Mouse (Mus musculus) forebrain, embryonic 12.5 days (tissue): Measurements from ENCODE around the gene Ppp2r5e. TPM values are rescaled to one million over a fixed set of nuclear protein-coding genes. Genes with fewer than 3 reads are reported as not detected.
"Not testable (repeated sequence)": the region's sequence is repeated elsewhere in the genome, so short reads cannot be mapped to it uniquely, and the experiment has no call there.

Experiments
- ATAC-seq: fragments of 200-750 bp; cut with Nextera tagmentation; 2 replicates; pipeline ENCODE4 v1.8.0; 2017; ENCODE audit warnings: moderate TSS enrichment; ENCODE audit not compliant: low FRiP score
- H3K27ac ChIP-seq: fragments of 300-500 bp; sonication (generic); 2 replicates; pipeline ENCODE4 v1.5.1; 2016; ENCODE audit warnings: mild to moderate bottlenecking
- H3K27me3 ChIP-seq: fragments of 300-500 bp; sonication (generic); 2 replicates; pipeline ENCODE4 v1.6.1; 2016; ENCODE audit warnings: mild to moderate bottlenecking
- H3K36me3 ChIP-seq: fragments of 300-500 bp; sonication (generic); replicated peaks from 2 replicates; pipeline ENCODE4 v1.6.1; 2016; ENCODE audit warnings: mild to moderate bottlenecking
- H3K4me1 ChIP-seq: fragments of 300-500 bp; sonication (generic); 2 replicates; pipeline ENCODE4 v1.6.1; 2016
- H3K4me2 ChIP-seq: fragments of 300-500 bp; sonication (generic); 2 replicates; pipeline ENCODE4 v1.6.1; 2016; ENCODE audit warnings: mild to moderate bottlenecking, moderate library complexity
- H3K4me3 ChIP-seq: fragments of 300-500 bp; sonication (generic); replicated peaks from 2 replicates; pipeline ENCODE4 v1.5.1; 2016; ENCODE audit warnings: mild to moderate bottlenecking
- H3K9ac ChIP-seq: fragments of 300-500 bp; sonication (generic); 2 replicates; pipeline ENCODE4 v1.6.1; 2016; ENCODE audit warnings: mild to moderate bottlenecking
- H3K9me3 ChIP-seq: fragments of 300-500 bp; sonication (generic); 2 replicates; pipeline ENCODE4 v1.6.1; 2016
- WGBS: fragments of 180-500 bp; shearing (Covaris S2); methylation state at CpG from one replicate; pipeline ENCODE4 v1.1.7; 2016; 5-methylcytosine and 5-hydroxymethylcytosine counted together
- polyA plus RNA-seq: library from polyadenylated mRNA; unstranded; fragments of >200 nt; fragmentation: Nextera tagmentation; extraction: Ambion mirVana; gene quantifications from 2 replicates; pipeline ENCODE4 v1.2.1, GENCODE M21; 2016

Ppp2r5e gene
- polyA plus RNA-seq, 1 experiment from 2014 or later: 27.4 TPM

- H3K36me3 ChIP-seq: no peaks in the 10 kb centered on the region
- H3K9me3 ChIP-seq: no peaks in the 10 kb centered on the region
- ATAC-seq: no peak
- WGBS: 100% methylated on average over 1 of the region's 1 CpGs
- H3K9ac ChIP-seq: no peak overlapping the region
- no peak overlapping the region for H3K4me3 ChIP-seq
- no peaks in the 10 kb centered on the region for H3K4me1 ChIP-seq
- no peak overlapping the region for H3K27ac ChIP-seq
- no peaks in the 10 kb centered on the region for H3K27me3 ChIP-seq
- H3K4me2 ChIP-seq: no peak overlapping the region
Measured at GRCm38 (mm10) chr12:75497698-75498097, 98.3 kb downstream of the Ppp2r5e start.

- WGBS: 98% methylated on average over 3 of the region's 3 CpGs
- Histone ChIP-seq H3K27ac (no peak overlapping the region), H3K4me3 (no peak overlapping the region), H3K9me3 (no peaks in the 10 kb centered on the region), H3K4me1 (no peaks in the 10 kb centered on the region), H3K4me2 (no peak overlapping the region), H3K9ac (no peak overlapping the region), H3K27me3 (no peaks in the 10 kb centered on the region), H3K36me3 (no peaks in the 10 kb centered on the region)
- no peak for ATAC-seq
Measured at GRCm38 (mm10) chr12:75495636-75496035, 100.4 kb downstream of the Ppp2r5e start.

- no peaks in the 10 kb centered on the region for H3K36me3 ChIP-seq
- ATAC-seq: no peak
- no peaks in the 10 kb centered on the region for H3K9me3 ChIP-seq
- H3K4me1 ChIP-seq: no peaks in the 10 kb centered on the region
- no peak overlapping the region for H3K4me2 ChIP-seq
- H3K27me3 ChIP-seq: no peaks in the 10 kb centered on the region
- 88% methylated on average over 3 of the region's 3 CpGs for WGBS
- H3K27ac ChIP-seq: no peak overlapping the region
- H3K4me3 ChIP-seq: no peak overlapping the region
- H3K9ac ChIP-seq: no peak overlapping the region
Measured at GRCm38 (mm10) chr12:75494643-75495042, 101.4 kb downstream of the Ppp2r5e start.

- H3K4me3 ChIP-seq: no peak overlapping the region
- no peaks in the 10 kb centered on the region for H3K9me3 ChIP-seq
- no peak overlapping the region for H3K27ac ChIP-seq
- WGBS: 83% methylated on average over 3 of the region's 3 CpGs
- no peak overlapping the region for H3K9ac ChIP-seq
- no peak for ATAC-seq
- H3K27me3 ChIP-seq: no peaks in the 10 kb centered on the region
- H3K4me1 ChIP-seq: no peaks in the 10 kb centered on the region
- H3K4me2 ChIP-seq: no peak overlapping the region
- H3K36me3 ChIP-seq: no peaks in the 10 kb centered on the region
Measured at GRCm38 (mm10) chr12:75492549-75493327, 103.3 kb downstream of the Ppp2r5e start.

DNA sequence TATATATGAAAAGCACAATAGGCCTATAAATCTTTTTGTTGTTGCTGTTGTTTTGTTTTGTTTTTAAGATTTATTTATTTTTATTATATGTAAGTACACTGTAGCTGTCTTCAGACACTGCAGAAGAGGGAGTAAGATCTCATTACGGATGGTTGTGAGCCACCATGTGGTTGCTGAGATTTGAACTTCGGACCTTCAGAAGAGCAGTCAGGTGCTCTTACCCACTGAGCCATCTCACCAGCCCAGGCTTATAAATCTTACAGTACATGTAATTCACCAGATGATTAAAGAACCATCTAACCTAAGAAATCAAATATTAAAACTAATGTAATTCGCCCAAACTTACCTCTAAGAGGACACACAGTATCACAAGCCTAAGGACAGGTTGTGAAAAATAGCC lies 103.9 kb downstream of the Ppp2r5e start:
- H3K36me3 ChIP-seq, H3K9ac ChIP-seq, H3K9me3 ChIP-seq, H3K4me1 ChIP-seq, H3K4me3 ChIP-seq, H3K27ac ChIP-seq, ATAC-seq, H3K27me3 ChIP-seq, H3K4me2 ChIP-seq: not testable (repeated sequence)
- WGBS: 93% methylated on average over 3 of the region's 3 CpGs

DNA sequence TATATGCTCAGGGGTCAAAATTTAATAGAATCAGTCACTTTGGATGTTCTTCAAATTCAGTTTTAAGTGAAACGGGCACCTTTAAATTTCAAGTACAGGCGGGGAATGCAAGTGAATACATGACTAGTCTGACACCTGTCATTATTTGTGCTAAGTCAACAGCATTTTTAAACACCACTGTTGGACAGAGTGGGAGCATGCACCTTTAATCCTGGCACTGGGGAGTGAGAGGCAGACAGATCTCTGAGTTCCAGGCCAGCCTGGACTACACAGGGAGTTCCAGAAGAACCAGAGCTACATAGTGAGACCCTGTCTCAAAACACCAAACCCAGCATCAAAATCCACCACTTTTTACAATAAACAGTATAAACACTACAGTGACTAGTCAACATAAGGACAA lies 108.5 kb downstream of the Ppp2r5e start:
- H3K4me2 ChIP-seq: no peak overlapping the region
- no peak for ATAC-seq
- H3K9me3 ChIP-seq: no peaks in the 10 kb centered on the region
- no peak overlapping the region for H3K4me3 ChIP-seq
- no peaks in the 10 kb centered on the region for H3K27me3 ChIP-seq
- H3K4me1 ChIP-seq: no peaks in the 10 kb centered on the region
- 91% methylated on average over 2 of the region's 2 CpGs for WGBS
- H3K9ac ChIP-seq: no peak overlapping the region
- H3K27ac ChIP-seq: no peak overlapping the region
- H3K36me3 ChIP-seq: no peaks in the 10 kb centered on the region

- H3K36me3 ChIP-seq: peaks cover 6% of the 10 kb centered on the region; the same call in 1 of the 2 replicates
- no peaks in the 10 kb centered on the region for H3K9me3 ChIP-seq
- WGBS: 88% methylated on average over 3 of the region's 3 CpGs
Measured at GRCm38 (mm10) chr12:75486568-75487286, 109.3 kb downstream of the Ppp2r5e start.

GRCm38 (mm10) chr12:75482781-75483180 lies 113.3 kb downstream of the Ppp2r5e start:
- Histone ChIP-seq H3K4me2 (no peak overlapping the region), H3K27ac (no peak overlapping the region), H3K27me3 (no peaks in the 10 kb centered on the region), H3K4me1 (no peaks in the 10 kb centered on the region), H3K9me3 (no peaks in the 10 kb centered on the region), H3K9ac (no peak overlapping the region), H3K36me3 (peaks cover 14% of the 10 kb centered on the region; the same call in 1 of the 2 replicates), H3K4me3 (no peak overlapping the region)
- 94% methylated on average over 3 of the region's 3 CpGs for WGBS
- ATAC-seq: no peak

More at GRCm38 (mm10) chr12:75486568-75487286, 109.3 kb downstream of the Ppp2r5e start:
- Histone ChIP-seq H3K4me1 (no peaks in the 10 kb centered on the region), H3K4me3 (no peak overlapping the region), H3K4me2 (no peak overlapping the region), H3K27me3 (no peaks in the 10 kb centered on the region), H3K27ac (no peak overlapping the region), H3K9ac (no peak overlapping the region)
- no peak for ATAC-seq

GRCm38 (mm10) chr12:75482015-75482414 lies 114.0 kb downstream of the Ppp2r5e start:
- no peak overlapping the region for H3K4me2 ChIP-seq
- H3K27ac ChIP-seq: no peak overlapping the region
- no peaks in the 10 kb centered on the region for H3K27me3 ChIP-seq
- no peak overlapping the region for H3K4me3 ChIP-seq
- no peak overlapping the region for H3K9ac ChIP-seq
- H3K36me3 ChIP-seq: peaks cover 14% of the 10 kb centered on the region; the same call in 1 of the 2 replicates
- H3K4me1 ChIP-seq: no peaks in the 10 kb centered on the region
- no peaks in the 10 kb centered on the region for H3K9me3 ChIP-seq
- ATAC-seq: no peak
- WGBS: 92% methylated on average over 4 of the region's 4 CpGs

DNA sequence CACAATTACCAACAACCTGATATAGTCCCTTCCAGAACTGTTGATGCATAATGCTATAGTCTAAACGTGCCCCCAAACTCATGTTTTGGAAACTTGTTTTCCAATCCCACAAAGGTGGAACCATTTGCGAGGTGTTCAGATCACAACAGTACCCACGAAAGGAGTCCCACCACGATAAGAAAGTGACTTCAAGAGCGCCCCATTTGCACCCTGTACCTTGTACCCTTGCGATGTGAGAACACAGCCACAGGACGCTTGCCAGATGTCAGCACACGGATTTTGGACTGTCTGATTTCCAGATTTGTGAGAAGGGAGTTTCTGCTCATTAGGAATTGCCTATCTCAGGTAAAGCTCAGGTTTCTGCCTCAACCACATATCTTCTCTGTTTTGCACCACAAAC lies 116.0 kb downstream of the Ppp2r5e start:
- Histone ChIP-seq H3K27me3 (no peaks in the 10 kb centered on the region), H3K36me3 (peaks cover 14% of the 10 kb centered on the region; the same call in 1 of the 2 replicates), H3K9ac (no peak overlapping the region), H3K9me3 (no peaks in the 10 kb centered on the region), H3K4me2 (no peak overlapping the region), H3K4me1 (no peaks in the 10 kb centered on the region), H3K27ac (no peak overlapping the region), H3K4me3 (no peak overlapping the region)
- WGBS: 94% methylated on average over 8 of the region's 8 CpGs
- ATAC-seq: no peak

DNA sequence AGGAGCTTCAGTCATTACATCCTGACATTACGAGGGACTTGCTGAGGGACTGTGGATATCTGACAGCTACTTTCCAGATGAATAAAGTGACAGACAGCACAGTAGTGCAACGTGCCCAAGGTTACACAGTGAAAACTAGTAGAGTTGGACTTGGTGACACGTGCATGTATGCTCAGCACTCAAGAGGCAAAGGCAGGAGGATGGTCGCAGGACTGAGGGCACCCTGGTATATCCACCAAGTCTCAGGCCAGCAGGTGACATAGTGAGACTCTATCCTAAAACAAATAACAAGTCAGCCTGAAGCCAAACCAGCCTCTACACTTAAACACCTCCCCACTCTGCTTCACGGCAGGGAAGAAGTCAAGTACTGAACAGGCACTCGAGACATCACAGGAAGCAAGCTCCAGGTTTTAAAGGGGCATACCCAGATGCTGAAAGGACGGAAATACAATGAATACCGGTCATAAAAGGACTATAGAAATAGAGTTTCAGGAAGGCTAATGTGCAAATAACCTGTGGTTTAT lies 116.6 kb downstream of the Ppp2r5e start:
- no peaks in the 10 kb centered on the region for H3K9me3 ChIP-seq
- H3K4me1 ChIP-seq: no peaks in the 10 kb centered on the region
- no peak overlapping the region for H3K4me2 ChIP-seq
- no peak overlapping the region for H3K27ac ChIP-seq
- 79% methylated on average over 8 of the region's 8 CpGs for WGBS
- ATAC-seq: no peak
- peaks cover 14% of the 10 kb centered on the region; the same call in 1 of the 2 replicates for H3K36me3 ChIP-seq
- H3K4me3 ChIP-seq: no peak overlapping the region
- H3K27me3 ChIP-seq: no peaks in the 10 kb centered on the region
- no peak overlapping the region for H3K9ac ChIP-seq

- Histone ChIP-seq H3K36me3 (peaks cover 14% of the 10 kb centered on the region; the same call in 1 of the 2 replicates), H3K4me2 (no peak overlapping the region), H3K27ac (no peak overlapping the region), H3K9ac (no peak overlapping the region), H3K9me3 (no peaks in the 10 kb centered on the region), H3K4me1 (no peaks in the 10 kb centered on the region), H3K27me3 (no peaks in the 10 kb centered on the region), H3K4me3 (no peak overlapping the region)
- ATAC-seq: no peak
- WGBS: 89% methylated on average over 3 of the region's 3 CpGs
Measured at GRCm38 (mm10) chr12:75478596-75478995, 117.4 kb downstream of the Ppp2r5e start.
